Mouse (Mus musculus): ENCODE results near the gene 9930111J21Rik1.
"Not testable (repeated sequence)": the region's sequence is repeated elsewhere in the genome, so short reads cannot be mapped to it uniquely, and the experiment has no call there.

DNA sequence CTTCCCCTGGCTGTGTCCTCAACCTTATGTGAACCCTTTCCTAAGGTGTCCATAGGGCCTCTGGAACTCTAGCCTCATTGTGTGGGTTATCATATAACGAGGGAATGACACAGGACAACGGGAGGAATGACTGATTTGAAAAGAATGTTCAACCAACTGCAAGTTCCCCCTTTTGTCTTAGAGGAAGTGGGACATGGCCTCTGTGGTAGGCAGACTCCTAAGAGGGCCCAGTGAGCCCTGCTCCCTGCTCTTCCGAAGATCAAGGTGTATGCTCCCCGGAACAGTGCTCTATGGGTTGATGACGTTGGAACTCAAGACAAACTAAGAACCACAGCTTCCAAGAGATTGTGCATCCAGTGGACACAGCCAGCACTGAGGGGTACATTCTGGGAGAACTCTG lies 55.4 kb downstream of the 9930111J21Rik1 start:
- not testable (repeated sequence) for TF ChIP-seq CTCF, EP300 (IDR thresholded peaks at IDR 0.05)
